Mouse (Mus musculus): ENCODE measurements around the gene Slc6a21.

DNA sequence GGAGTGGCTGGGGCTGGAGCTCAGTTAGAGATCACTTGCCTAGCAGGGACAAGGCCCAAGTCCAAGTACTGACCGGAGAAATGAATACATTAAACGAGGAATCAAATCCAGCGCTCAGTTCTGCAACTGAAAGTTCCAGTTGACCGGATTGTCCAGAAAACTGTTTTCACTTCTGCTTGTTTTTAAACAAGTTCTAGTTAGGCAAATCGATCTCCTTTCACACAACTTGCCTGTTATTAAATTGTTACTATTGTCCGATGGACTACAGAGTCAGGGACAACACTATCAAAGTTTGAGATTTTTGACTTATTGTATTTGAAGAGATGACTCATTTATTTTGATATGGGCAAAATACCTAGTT lies 35.9 kb upstream of the Slc6a21 start:
- TF ChIP-seq CTCF (IDR thresholded peaks at IDR 0.05; ENCODE audit: extremely low read depth, insufficient read length, insufficient replicate concordance, low read depth, low read length) (no peak), POLR2A (IDR thresholded peaks at IDR 0.05; ENCODE audit: low read depth, low read length) (no peak)

Data from small intestine, adult 2 months (tissue).